Mouse (Mus musculus) kidney, embryonic 16.5 days (tissue): Measurements from ENCODE around the gene Zfp598. TPM values are rescaled to one million over a fixed set of nuclear protein-coding genes. Genes with fewer than 3 reads are reported as not detected.

Experiments used
- ATAC-seq: fragments of 200-750 bp; cut with Nextera tagmentation; 2 replicates; pipeline ENCODE4 v1.8.0; 2017; ENCODE audit warnings: moderate TSS enrichment; ENCODE audit not compliant: low FRiP score, low TSS enrichment
- H3K27ac ChIP-seq: fragments of 300-500 bp; sonication (generic); 2 replicates; pipeline ENCODE4 v1.5.1; 2014; ENCODE audit warnings: low read length
- H3K27me3 ChIP-seq: fragments of 300-500 bp; sonication (generic); 2 replicates; pipeline ENCODE4 v1.6.1; 2014; ENCODE audit warnings: low read length, control low read depth, mixed read lengths; ENCODE audit not compliant: insufficient read depth
- H3K36me3 ChIP-seq: fragments of 300-500 bp; sonication (generic); 2 replicates; pipeline ENCODE4 v1.6.1; 2014; ENCODE audit warnings: low read length, control low read depth, mixed read lengths; ENCODE audit not compliant: insufficient read depth
- H3K4me1 ChIP-seq: fragments of 300-500 bp; sonication (generic); 2 replicates; pipeline ENCODE4 v1.6.1; 2014; ENCODE audit warnings: low read length, control low read depth, mixed read lengths; ENCODE audit not compliant: insufficient read depth
- H3K4me2 ChIP-seq: fragments of 300-500 bp; sonication (generic); replicated peaks from 2 replicates; pipeline ENCODE4 v1.6.1; 2014; ENCODE audit warnings: low read depth, low read length
- H3K4me3 ChIP-seq: fragments of 300-500 bp; sonication (generic); 2 replicates; pipeline ENCODE4 v1.5.1; 2014; ENCODE audit warnings: mild to moderate bottlenecking, low read length
- H3K9ac ChIP-seq: fragments of 300-500 bp; sonication (generic); replicated peaks from 2 replicates; pipeline ENCODE4 v1.6.1; 2014; ENCODE audit warnings: low read length
- H3K9me3 ChIP-seq: fragments of 300-500 bp; sonication (generic); 2 replicates; pipeline ENCODE4 v1.6.1; 2016; ENCODE audit warnings: low read length, control low read depth
- WGBS: fragments of 180-500 bp; shearing (Covaris S2); extraction: QIAGEN DNeasy Blood & Tissue Kit; methylation state at CpG from one replicate; pipeline ENCODE4 v1.1.7; 2014; 5-methylcytosine and 5-hydroxymethylcytosine counted together
- polyA plus RNA-seq: library from polyadenylated mRNA; unstranded; fragments of >200 nt; fragmentation: Nextera tagmentation; extraction: Ambion mirVana; gene quantifications from 2 replicates; pipeline ENCODE4 v1.2.1, GENCODE M21; 2015

The Zfp598 gene
- polyA plus RNA-seq, 1 experiment from 2014 or later: 22.7 TPM

GRCm38 (mm10) chr17:24695326-24696010 lies 26.0 kb downstream of the Zfp598 start:
- peak overlapping the region; percentile 87 for H3K4me2 ChIP-seq
- H3K4me3 ChIP-seq: peak overlapping the region; percentile 81
- H3K36me3 ChIP-seq: peaks cover 15% of the 10 kb centered on the region
- H3K27me3 ChIP-seq: peaks cover 7% of the 10 kb centered on the region
- H3K9me3 ChIP-seq: no peaks in the 10 kb centered on the region
- peak overlapping the region; percentile 81 for H3K27ac ChIP-seq
- 4% methylated on average over 37 of the region's 51 CpGs for WGBS
- H3K4me1 ChIP-seq: peaks cover 23% of the 10 kb centered on the region
- peak; percentile 37 for ATAC-seq
- peak overlapping the region; percentile 84 for H3K9ac ChIP-seq

- Histone ChIP-seq H3K4me3 (peak within 1 kb of the TSS; percentile 81), H3K4me2 (peak within 1 kb of the TSS; percentile 87), H3K9ac (peak within 1 kb of the TSS; percentile 84), H3K27me3 (peaks cover under 1% of the 10 kb centered on the region; the same call in 1 of the 2 replicates), H3K4me1 (peaks cover 23% of the 10 kb centered on the region), H3K27ac (peak within 1 kb of the TSS; percentile 81), H3K9me3 (no peaks in the 10 kb centered on the region), H3K36me3 (peaks cover 22% of the 10 kb centered on the region)
- ATAC-seq: peak; percentile 90
- WGBS: under 1% methylated on average over 59 of the region's 76 CpGs
These were observed 26.7 kb downstream of the Zfp598 start, which contains the start of the genes Gfer and Noxo1 for GRCm38 (mm10) chr17:24696011-24696697. TSS of gene Gfer (minus strand) at chr17:24696156. TSS of gene Noxo1 (plus strand) at chr17:24696234.

GRCm38 (mm10) chr17:24697985-24698384 lies 28.5 kb downstream of the Zfp598 start:
- no peak overlapping the region for H3K4me2 ChIP-seq
- no peaks in the 10 kb centered on the region for H3K27me3 ChIP-seq
- H3K9me3 ChIP-seq: no peaks in the 10 kb centered on the region
- H3K27ac ChIP-seq: no peak overlapping the region
- peaks cover 31% of the 10 kb centered on the region for H3K36me3 ChIP-seq
- no peak for ATAC-seq
- H3K4me3 ChIP-seq: no peak overlapping the region
- 30% methylated on average over 5 of the region's 5 CpGs for WGBS
- H3K9ac ChIP-seq: no peak overlapping the region
- peaks cover 23% of the 10 kb centered on the region for H3K4me1 ChIP-seq

GRCm38 (mm10) chr17:24698715-24699114 lies 29.2 kb downstream of the Zfp598 start:
- Histone ChIP-seq H3K4me2 (no peak overlapping the region), H3K36me3 (peaks cover 29% of the 10 kb centered on the region), H3K9ac (no peak overlapping the region), H3K27ac (no peak overlapping the region), H3K4me3 (no peak overlapping the region), H3K4me1 (peaks cover 23% of the 10 kb centered on the region), H3K27me3 (no peaks in the 10 kb centered on the region), H3K9me3 (no peaks in the 10 kb centered on the region)
- ATAC-seq: no peak
- WGBS: 67% methylated on average over 9 of the region's 9 CpGs

GRCm38 (mm10) chr17:24699473-24699872 lies 30.0 kb downstream of the Zfp598 start:
- H3K9ac ChIP-seq: no peak overlapping the region
- H3K4me3 ChIP-seq: no peak overlapping the region
- ATAC-seq: no peak
- peaks cover 34% of the 10 kb centered on the region for H3K36me3 ChIP-seq
- H3K27ac ChIP-seq: no peak overlapping the region
- no peaks in the 10 kb centered on the region for H3K9me3 ChIP-seq
- 79% methylated on average over 2 of the region's 2 CpGs for WGBS
- no peaks in the 10 kb centered on the region for H3K27me3 ChIP-seq
- peaks cover 21% of the 10 kb centered on the region for H3K4me1 ChIP-seq
- no peak overlapping the region for H3K4me2 ChIP-seq

GRCm38 (mm10) chr17:24701251-24701650 lies 31.8 kb downstream of the Zfp598 start:
- H3K36me3 ChIP-seq: peaks cover 42% of the 10 kb centered on the region
- no peak overlapping the region for H3K27ac ChIP-seq
- H3K4me1 ChIP-seq: peaks cover 16% of the 10 kb centered on the region
- WGBS: 93% methylated on average over 9 of the region's 9 CpGs
- H3K4me2 ChIP-seq: no peak overlapping the region
- H3K9me3 ChIP-seq: no peaks in the 10 kb centered on the region
- ATAC-seq: no peak
- H3K4me3 ChIP-seq: no peak overlapping the region
- no peak overlapping the region for H3K9ac ChIP-seq
- H3K27me3 ChIP-seq: no peaks in the 10 kb centered on the region

GRCm38 (mm10) chr17:24705821-24706220 lies 36.3 kb downstream of the Zfp598 start:
- 93% methylated on average over 3 of the region's 3 CpGs for WGBS
- H3K27ac ChIP-seq: no peak overlapping the region
- H3K4me2 ChIP-seq: no peak overlapping the region
- H3K9me3 ChIP-seq: no peaks in the 10 kb centered on the region
- H3K4me1 ChIP-seq: peaks cover 9% of the 10 kb centered on the region
- H3K27me3 ChIP-seq: no peaks in the 10 kb centered on the region
- no peak overlapping the region for H3K4me3 ChIP-seq
- H3K36me3 ChIP-seq: peaks cover 37% of the 10 kb centered on the region
- H3K9ac ChIP-seq: no peak overlapping the region
- no peak for ATAC-seq

GRCm38 (mm10) chr17:24706982-24707800 lies 37.7 kb downstream of the Zfp598 start, which contains the start of gene Tbl3:
TSS of gene Tbl3 (minus strand) at chr17:24707660.
- ATAC-seq: peak; percentile 89
- peaks cover 9% of the 10 kb centered on the region for H3K4me1 ChIP-seq
- peaks cover 24% of the 10 kb centered on the region for H3K36me3 ChIP-seq
- peak within 1 kb of the TSS; percentile 84 for H3K27ac ChIP-seq
- H3K9me3 ChIP-seq: no peaks in the 10 kb centered on the region
- H3K4me3 ChIP-seq: peak within 1 kb of the TSS; percentile 90
- no peaks in the 10 kb centered on the region for H3K27me3 ChIP-seq
- H3K4me2 ChIP-seq: peak within 1 kb of the TSS; percentile 81
- peak within 1 kb of the TSS; percentile 88 for H3K9ac ChIP-seq
- 3% methylated on average over 32 of the region's 32 CpGs for WGBS

- WGBS: 3% methylated on average over 24 of the region's 24 CpGs
- ATAC-seq: 0 out of 2 replicates have a peak, but pooled peaks have one; percentile 55
- no peaks in the 10 kb centered on the region for H3K9me3 ChIP-seq
- no peaks in the 10 kb centered on the region for H3K27me3 ChIP-seq
- H3K9ac ChIP-seq: peak overlapping the region; percentile 88
- H3K4me2 ChIP-seq: peak overlapping the region; percentile 81
- peak overlapping the region; percentile 84 for H3K27ac ChIP-seq
- peak overlapping the region; percentile 90 for H3K4me3 ChIP-seq
- H3K4me1 ChIP-seq: peaks cover 9% of the 10 kb centered on the region
- peaks cover 19% of the 10 kb centered on the region for H3K36me3 ChIP-seq
These were observed 38.4 kb downstream of the Zfp598 start for GRCm38 (mm10) chr17:24707801-24708425.
